Mouse (Mus musculus) gastrocnemius, adult 2 months (tissue): ENCODE measurements around the gene Tst. TPM values are rescaled to one million over a fixed set of nuclear protein-coding genes. Genes with fewer than 3 reads are reported as not detected.

Experiments
- DNase-seq: peaks from one replicate; pipeline ENCODE4 v3.0.0; 2022
- H3K27ac ChIP-seq: fragments of 200-600 bp; 2 replicates; pipeline ENCODE4 v1.8.1; 2022; ENCODE audit warnings: mild to moderate bottlenecking
- H3K4me3 ChIP-seq: fragments of 200-600 bp; 2 replicates; pipeline ENCODE4 v1.8.1; 2022; ENCODE audit warnings: mild to moderate bottlenecking, moderate library complexity
- CTCF ChIP-seq: fragments of 200-600 bp; IDR thresholded peaks from 2 replicates; pipeline ENCODE4 v1.8.1; 2022; ENCODE audit warnings: antibody characterized with exemption, mild to moderate bottlenecking, moderate library complexity
- intact Hi-C: fragments of 180-260 bp; cut with DNase I; formaldehyde crosslinking; loops from one replicate; pipeline ENCODE4 v1.15.1; 2025
- total RNA-seq, 2 experiments: library from RNA; stranded (reverse); gene quantifications; 2 replicates each; pipeline ENCODE4 v1.2.3; 2021

Gene Tst
- total RNA-seq, 2 experiments from 2014 or later = 18.2 to 18.8 TPM

DNA sequence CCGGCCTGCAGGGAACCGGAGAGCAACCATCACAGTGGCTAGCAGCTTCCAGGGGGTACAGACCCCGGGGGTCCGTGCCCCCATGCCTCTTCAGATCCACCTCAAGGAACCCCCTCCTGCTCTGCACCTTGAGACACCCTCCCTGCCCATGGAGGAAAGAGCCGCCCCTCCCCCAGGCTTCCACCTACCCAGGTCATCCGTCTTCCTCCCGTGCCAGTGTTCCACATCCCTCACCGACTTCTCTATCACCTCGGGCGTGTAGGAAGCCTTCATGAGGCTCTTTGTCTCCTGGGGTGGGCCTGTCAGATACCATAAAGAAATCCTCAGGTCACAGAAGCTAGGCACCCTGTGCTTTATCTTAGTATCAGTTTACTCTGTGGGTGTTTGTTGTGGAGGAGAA is 27.2 kb downstream of the Tst start:
- DNase-seq = no peak
- Histone ChIP-seq H3K27ac (no peak overlapping the region), H3K4me3 (no peak overlapping the region)
- TF ChIP-seq CTCF = no peak
- intact Hi-C loops = no loop called here

DNA sequence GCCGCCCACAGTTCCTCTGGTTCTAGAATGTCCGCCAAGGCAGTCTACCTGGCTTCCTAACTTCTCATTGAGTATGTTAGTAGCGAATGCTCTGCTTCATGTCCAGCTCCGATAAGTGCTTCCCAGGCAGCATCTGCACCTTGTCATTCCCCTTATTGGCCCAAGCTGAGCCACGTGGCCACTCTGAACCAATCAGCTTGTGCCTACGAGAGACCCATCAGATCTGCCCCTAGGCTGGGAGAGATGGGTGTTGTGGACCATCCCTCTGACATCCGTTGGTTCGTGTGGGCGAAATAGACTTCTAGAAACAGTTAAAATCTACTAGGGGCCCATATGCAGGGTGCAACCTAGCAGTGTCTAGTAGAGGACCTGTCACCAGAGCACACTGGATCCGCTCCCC is 27.8 kb downstream of the Tst start:
- intact Hi-C loops = no loop called here
- DNase-seq = no peak
- H3K27ac ChIP-seq = no peak overlapping the region
- no peak for TF ChIP-seq CTCF
- no peak overlapping the region for H3K4me3 ChIP-seq

DNA sequence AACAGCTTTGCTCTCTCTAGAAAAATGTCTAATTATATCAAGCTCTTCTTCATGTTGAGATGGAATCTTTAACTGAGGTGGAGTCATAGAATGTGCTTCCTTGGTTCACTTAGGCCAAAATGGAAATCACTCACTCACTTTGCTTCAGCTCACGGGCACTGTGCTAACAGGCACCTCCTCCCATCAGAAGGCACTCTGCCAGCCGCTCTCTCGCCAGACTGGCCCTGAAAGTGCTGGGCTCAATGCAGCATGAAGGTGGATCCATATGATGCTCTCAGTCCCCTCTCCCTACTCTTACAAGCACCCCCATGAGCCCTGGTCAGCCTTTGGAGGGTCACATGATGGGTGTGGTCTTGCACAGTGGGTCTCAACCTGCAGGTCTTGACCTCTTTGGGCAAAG is 31.5 kb downstream of the Tst start:
- TF ChIP-seq CTCF = no peak
- intact Hi-C loops = no loop called here
- DNase-seq = no peak
- Histone ChIP-seq H3K27ac (no peak overlapping the region), H3K4me3 (no peak overlapping the region)

DNA sequence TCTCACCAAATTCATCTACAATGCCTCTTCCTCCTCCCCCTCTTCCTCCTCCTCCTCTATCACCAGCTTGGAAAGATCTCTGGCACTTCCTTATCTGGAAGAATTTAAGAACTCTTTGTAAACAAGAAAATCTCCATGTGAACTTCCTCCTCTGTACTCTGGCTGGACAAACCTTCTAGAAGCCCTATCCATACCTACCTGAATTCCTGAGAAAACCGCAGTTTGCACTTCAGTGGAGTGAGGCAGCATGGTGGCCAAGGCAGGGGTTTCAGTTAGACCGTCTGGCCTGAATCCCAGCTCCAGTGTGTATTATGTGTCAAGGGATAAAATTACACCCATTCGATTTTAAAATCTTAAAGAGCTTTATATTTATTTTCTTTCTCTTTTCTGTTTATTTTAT is 32.9 kb downstream of the Tst start:
- TF ChIP-seq CTCF = no peak
- H3K4me3 ChIP-seq = no peak overlapping the region
- intact Hi-C loops = no loop called here
- DNase-seq = no peak
- H3K27ac ChIP-seq = no peak overlapping the region

DNA sequence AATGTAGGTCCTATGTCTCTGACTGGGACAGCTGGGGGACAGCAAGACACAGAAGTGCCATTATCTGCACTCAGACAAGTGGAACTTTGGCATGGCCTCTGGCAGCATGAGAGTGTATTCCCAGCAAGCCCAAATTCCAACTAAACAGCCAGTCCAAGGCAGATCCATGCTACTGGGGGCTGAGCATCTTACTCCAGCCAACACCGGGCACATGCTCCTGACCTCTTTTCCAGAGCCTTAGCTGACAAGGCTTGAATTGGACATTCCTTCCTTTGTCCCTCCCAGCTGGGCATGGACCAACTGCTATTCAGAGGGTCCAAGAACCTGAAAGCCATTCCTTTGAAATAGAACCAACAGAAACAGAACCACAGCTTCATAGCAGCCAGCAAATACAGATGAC is 36.1 kb downstream of the Tst start:
- intact Hi-C loops = loop anchor here (2.0 to 10.0 kb wide), 2 partner anchors 113 to 195 kb away; partner anchors contain the start of gene Ift27

DNA sequence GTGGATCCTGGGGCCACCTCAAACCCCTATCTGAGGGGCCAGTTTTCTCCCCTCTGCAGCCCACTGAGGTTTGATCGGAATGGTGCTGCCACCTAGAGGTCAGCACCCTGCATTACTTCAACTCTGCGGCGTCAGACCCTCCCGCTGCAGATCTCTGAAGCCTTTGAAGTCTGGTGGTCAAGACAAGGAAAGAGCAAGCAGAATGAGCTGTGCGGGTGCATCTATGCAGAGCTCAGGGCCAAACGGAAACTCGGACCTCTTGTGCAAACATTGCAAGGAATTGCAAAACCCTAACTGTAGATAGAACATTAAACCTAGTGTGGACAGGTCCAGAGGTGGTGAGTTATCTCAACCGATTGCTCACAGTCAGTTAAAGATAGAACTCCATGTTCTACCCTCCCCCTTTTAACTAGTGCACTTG is 36.8 kb downstream of the Tst start:
- intact Hi-C loops = loop anchor here (2.0 to 10.0 kb wide), 2 partner anchors 112 to 194 kb away; partner anchors contain the start of gene Ift27
- H3K4me3 ChIP-seq = no peak overlapping the region
- DNase-seq = peak; percentile 58
- H3K27ac ChIP-seq = no peak overlapping the region
- peak; percentile 96 for TF ChIP-seq CTCF

More for the DNA sequence above, 36.1 kb downstream of the Tst start:
- DNase-seq = no peak
- Histone ChIP-seq H3K4me3 (no peak overlapping the region), H3K27ac (no peak overlapping the region)
- no peak for TF ChIP-seq CTCF

DNA sequence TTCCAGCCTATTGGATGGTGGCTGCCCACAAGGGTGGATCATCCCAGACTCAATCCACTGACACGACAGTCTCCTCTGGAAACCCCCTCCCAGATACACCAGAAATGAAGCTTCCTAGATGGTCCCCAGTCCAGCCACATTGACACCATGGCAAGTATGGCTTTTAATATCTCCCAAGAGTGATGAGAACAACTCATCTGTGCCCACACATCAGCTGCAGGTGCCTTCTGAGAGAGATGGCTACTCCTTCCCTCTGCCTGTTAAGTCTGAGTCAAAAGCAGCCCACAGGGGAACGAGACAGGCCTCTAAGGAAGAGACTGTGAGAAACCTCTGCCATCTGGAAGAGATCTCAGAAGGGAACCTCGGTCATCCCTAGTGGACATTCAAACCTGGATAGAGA is 37.9 kb downstream of the Tst start:
- no peak overlapping the region for H3K27ac ChIP-seq
- no peak for DNase-seq
- no peak overlapping the region for H3K4me3 ChIP-seq
- no peak for TF ChIP-seq CTCF
- intact Hi-C loops = loop anchor here (2.0 to 10.0 kb wide), 2 partner anchors 111 to 193 kb away; partner anchors contain the start of gene Ift27

DNA sequence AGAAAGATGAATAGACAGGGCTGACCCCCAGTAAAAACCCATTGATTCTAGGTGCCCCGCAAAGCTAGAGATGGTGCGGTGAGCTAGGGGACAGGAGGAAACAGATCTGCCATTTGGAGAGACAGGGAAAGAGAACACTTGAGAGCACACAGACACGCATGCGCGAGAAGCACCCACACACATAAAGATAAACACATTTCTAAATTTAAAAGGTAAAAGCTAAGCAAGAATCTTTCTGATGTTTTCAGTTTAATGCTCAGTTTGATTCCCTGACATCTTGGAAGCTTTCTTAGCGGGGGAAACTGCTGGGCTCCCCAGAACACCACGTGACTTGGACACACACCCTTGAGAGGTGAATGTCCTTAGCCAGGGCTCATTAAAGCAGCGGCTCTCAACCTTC is 38.8 kb downstream of the Tst start:
- TF ChIP-seq CTCF = no peak
- no peak overlapping the region for H3K4me3 ChIP-seq
- intact Hi-C loops = loop anchor here (10.0 kb wide), 1 partner anchor 192 kb away; the partner anchor contains the start of gene Ift27
- H3K27ac ChIP-seq = no peak overlapping the region
- DNase-seq = no peak

DNA sequence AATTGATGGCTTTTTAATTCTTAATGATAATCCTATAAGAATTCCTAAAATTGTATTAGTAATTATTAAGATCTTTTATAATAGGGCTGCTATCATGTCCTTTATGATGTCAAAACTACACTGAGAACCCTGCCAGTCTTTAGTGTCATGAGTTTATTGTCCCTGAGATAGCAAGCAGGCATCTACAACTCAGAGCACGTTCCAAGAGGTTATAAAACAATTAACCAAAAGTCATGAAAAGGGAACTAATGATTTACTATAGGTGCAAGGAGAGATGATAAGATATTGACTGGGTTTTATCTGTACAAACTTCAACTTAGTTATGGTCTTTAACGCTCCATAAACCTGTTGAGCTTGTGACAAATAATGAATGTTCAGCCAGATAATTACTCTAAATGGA is 39.8 kb downstream of the Tst start:
- no peak for TF ChIP-seq CTCF
- H3K27ac ChIP-seq = no peak overlapping the region
- no peak overlapping the region for H3K4me3 ChIP-seq
- intact Hi-C loops = loop anchor here (10.0 kb wide), 1 partner anchor 191 kb away; the partner anchor contains the start of gene Ift27
- DNase-seq = no peak

DNA sequence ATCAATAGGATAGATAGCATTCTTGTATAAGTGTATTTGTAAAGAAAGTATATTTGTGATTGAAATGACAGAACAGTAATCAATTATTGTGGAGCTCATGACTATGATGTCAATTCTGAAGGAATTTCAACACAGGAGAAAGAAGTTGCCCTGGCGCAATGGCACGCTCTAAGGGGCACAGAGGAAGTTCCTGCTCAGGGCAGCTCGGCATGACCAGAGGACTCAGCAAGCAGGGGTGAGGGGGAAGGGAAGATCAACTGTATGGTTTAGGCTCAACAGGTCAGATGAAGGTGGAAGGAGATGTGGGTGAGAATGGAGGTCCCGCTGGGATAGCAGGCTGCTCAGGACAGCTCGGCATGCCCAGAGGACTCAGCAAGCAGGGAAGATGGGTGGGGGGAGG is 50.2 kb downstream of the Tst start:
- H3K27ac ChIP-seq = no peak overlapping the region
- intact Hi-C loops = loop anchor here (2.0 kb wide), 1 partner anchor 67 kb away; no protein-coding TSS in a partner anchor
- H3K4me3 ChIP-seq = no peak overlapping the region
- no peak for TF ChIP-seq CTCF
- no peak for DNase-seq

DNA sequence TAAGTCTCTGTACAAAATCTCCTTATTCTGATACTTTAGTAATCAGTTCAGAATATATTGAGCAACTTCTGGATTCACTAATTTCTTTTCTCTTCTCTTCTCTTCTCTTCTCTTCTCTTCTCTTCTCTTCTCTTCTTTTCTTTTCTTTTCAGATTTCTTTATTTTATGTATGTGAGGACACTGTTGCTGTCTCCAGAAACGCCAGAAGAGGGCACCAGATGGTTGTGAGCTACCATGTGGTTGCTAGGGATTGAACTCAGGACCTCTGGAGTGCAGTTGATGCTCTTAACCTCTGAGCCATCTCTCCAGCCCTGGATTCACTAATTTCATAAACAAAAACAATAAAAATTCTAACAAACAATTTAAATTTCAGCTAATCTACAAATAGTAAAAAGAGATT is 50.7 kb downstream of the Tst start:
- DNase-seq = peak; percentile 47
- intact Hi-C loops = loop anchor here (2.0 kb wide), 1 partner anchor 68 kb away; no protein-coding TSS in a partner anchor
- no peak overlapping the region for H3K4me3 ChIP-seq

DNA sequence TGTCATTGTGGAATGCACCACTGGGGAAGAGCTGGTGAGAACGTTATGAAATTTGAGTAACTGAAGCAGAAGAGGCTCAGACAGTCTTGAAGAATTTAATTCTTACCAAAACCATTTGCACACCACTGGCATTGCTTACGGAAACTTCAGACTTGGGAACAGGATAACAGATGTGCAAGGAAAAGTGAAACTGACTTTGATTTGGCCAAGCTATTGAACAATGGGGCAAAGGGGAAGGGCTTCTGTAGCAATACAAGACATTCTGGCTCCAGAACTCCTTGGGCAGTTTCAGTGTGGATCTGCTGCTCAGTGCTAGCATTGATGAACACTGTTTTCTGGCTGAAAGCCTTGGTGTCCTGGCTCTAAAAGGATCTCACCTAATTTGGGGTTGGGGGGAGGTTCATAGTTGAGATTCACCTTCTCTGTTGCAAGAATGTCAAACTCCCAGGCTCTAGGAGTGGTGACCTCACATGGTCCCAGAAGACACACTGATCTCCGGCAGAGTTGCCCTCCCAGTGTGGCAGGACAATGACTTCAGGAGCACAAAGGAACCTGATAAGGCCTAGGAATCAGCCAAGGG is 54.0 kb downstream of the Tst start:
- no peak for TF ChIP-seq CTCF
- intact Hi-C loops = no loop called here
- no peak overlapping the region for H3K4me3 ChIP-seq
- peak overlapping the region; percentile 38; the same call in 1 of the 2 replicates for H3K27ac ChIP-seq
- no peak for DNase-seq

More for the DNA sequence above, 50.7 kb downstream of the Tst start:
- no peak overlapping the region for H3K27ac ChIP-seq
- TF ChIP-seq CTCF = peak; percentile 68

Other genes starting within 250 kb of the Tst start
- gene Ift27, start 231.8 kb downstream of the Tst start, total RNA-seq = 10 to 100 TPM; 11.7 to 16.0 TPM
- gene Pvalb, start 199.5 kb downstream of the Tst start, total RNA-seq = over 10,000 TPM in 1 of 2 experiments, 1,000 to 10,000 TPM in 1; 9,151 to 16,547 TPM
- 1 to 10 TPM in 1 of 2 experiments, not detected in 1; 1.2 TPM for gene Ncf4, start 161.1 kb downstream of the Tst start, total RNA-seq
- gene Csf2rb2, start 100.2 kb downstream of the Tst start, total RNA-seq = under 1 TPM; 0.66 to 0.78 TPM
- 1 to 10 TPM in 1 of 2 experiments, under 1 TPM in 1; 0.86 to 1.0 TPM for gene Csf2rb, start 80.2 kb downstream of the Tst start, total RNA-seq
- gene Tex33, start 10.0 kb downstream of the Tst start, total RNA-seq = not detected
- gene Mpst, start 509 bp upstream of the Tst start, total RNA-seq = 10 to 100 TPM; 61.9 to 66.9 TPM
- 10 to 100 TPM in 1 of 2 experiments, 1 to 10 TPM in 1; 8.9 to 17.2 TPM for gene Kctd17, start 22.7 kb upstream of the Tst start, total RNA-seq
- gene Tmprss6, start 62.7 kb upstream of the Tst start, total RNA-seq = not detected
- not detected for gene Il2rb, start 89.4 kb upstream of the Tst start, total RNA-seq
- 1 to 10 TPM; 2.7 to 7.6 TPM for gene C1qtnf6, start 125.5 kb upstream of the Tst start, total RNA-seq
- gene Sstr3, start 138.8 kb upstream of the Tst start, total RNA-seq = under 1 TPM in 1 of 2 experiments, not detected in 1; 0.05 TPM
- gene Rac2, start 166.9 kb upstream of the Tst start, total RNA-seq = 1 to 10 TPM; 1.4 to 1.7 TPM
- 1 to 10 TPM; 1.9 TPM for gene Cyth4, start 191.1 kb upstream of the Tst start, total RNA-seq